Mouse (Mus musculus) CD8-positive naive resting alpha-beta T cell, adult 57 days (primary cell): ENCODE results near the gene Maged2. TPM values are rescaled to one million over a fixed set of nuclear protein-coding genes. Genes with fewer than 3 reads are reported as not detected.

Experiments used
- total RNA-seq: library from RNA; stranded (reverse); gene quantifications from one replicate; pipeline ENCODE4 v1.2.4, GENCODE M21; 2023

Gene Maged2
- 1.7 TPM for total RNA-seq

DNA sequence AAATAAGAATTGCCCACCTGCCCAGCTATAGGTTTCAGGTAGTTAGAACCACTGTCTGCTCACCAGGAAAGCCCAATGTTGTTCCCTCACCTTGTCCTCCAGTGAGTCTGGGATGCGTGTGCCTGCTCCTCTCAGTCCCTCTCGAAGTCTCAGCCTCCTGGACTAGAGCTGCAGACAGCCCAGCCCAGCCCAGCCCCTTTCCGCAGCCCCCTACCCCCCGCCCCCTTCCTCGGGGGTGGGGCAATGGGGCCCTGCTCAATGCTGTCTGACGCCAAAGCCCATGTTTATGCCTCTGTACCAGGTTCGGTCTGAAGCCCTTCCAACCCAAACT lies at the start of gene Maged2:
Gene Maged2, minus strand, starts transcription at position 207 of the 331 bp plus-strand sequence.

Other genes starting within 250 kb of the Maged2 start
- 7.7 TPM for gene Pfkfb1, start 226.1 kb downstream of the Maged2 start, total RNA-seq
- gene Apex2, start 224.5 kb downstream of the Maged2 start, total RNA-seq = 16.7 TPM
- not detected for gene Tro, start 156.8 kb downstream of the Maged2 start, total RNA-seq
- 65.2 TPM for gene Gnl3l, start 203.0 kb upstream of the Maged2 start, total RNA-seq
- gene Fgd1, start 231.8 kb upstream of the Maged2 start, total RNA-seq = not detected